Mouse (Mus musculus) MEL (cell line): Measurements from ENCODE around the gene Foxj3.

Experiments used
- CHD2 ChIP-seq: IDR thresholded peaks from 2 replicates; pipeline ENCODE4 v1.6.1; 2011; ENCODE audit warnings: low read length, improper control_type of control experiment
- CTCF ChIP-seq, 3 experiments: IDR thresholded peaks in 2 of 3; conservative IDR thresholded peaks in 1 of 3; 2 replicates each; pipeline ENCODE4 v1.5.1; 2011 to 2012; ENCODE audit warnings: low read length in 3 of 3, low read depth in 2 of 3, mild to moderate bottlenecking in 2 of 3, improper control_type of control experiment in 1 of 3, inconsistent platforms in 1 of 3, mixed read lengths in 1 of 3, moderate library complexity in 1 of 3; ENCODE audit not compliant: control insufficient read depth in 1 of 3, insufficient read depth in 1 of 3, poor library complexity in 1 of 3, severe bottlenecking in 1 of 3
- NRF1 ChIP-seq: IDR thresholded peaks from 2 replicates; pipeline ENCODE4 v1.6.1; 2014; ENCODE audit warnings: low read depth, mild to moderate bottlenecking, inconsistent platforms, low read length, improper control_type of control experiment, moderate library complexity; ENCODE audit not compliant: poor library complexity, insufficient read depth, severe bottlenecking
- POLR2AphosphoS5 ChIP-seq: IDR thresholded peaks from 2 replicates; pipeline ENCODE4 v1.6.1; 2012; ENCODE audit warnings: low read depth, borderline replicate concordance, mild to moderate bottlenecking, inconsistent platforms, low read length, moderate library complexity, mixed read lengths
- RCOR1 ChIP-seq: IDR thresholded peaks from 2 replicates; pipeline ENCODE4 v1.6.1; 2012; ENCODE audit warnings: low read depth, mild to moderate bottlenecking, inconsistent platforms, low read length, improper control_type of control experiment

GRCm38 (mm10) chr4:119658731-119659130, 121.9 kb downstream of the Foxj3 start, which contains the start of gene Guca2b:
- TF ChIP-seq NRF1 = no peak
- TF ChIP-seq CHD2 = no peak
- no peak for TF ChIP-seq CTCF (IDR thresholded peaks at IDR 0.05 in 2 of 3, conservative IDR thresholded peaks at IDR 0.05 in 1 of 3; ENCODE audit: control insufficient read depth in 1 of 3, insufficient read depth in 1 of 3, low read depth in 2 of 3, low read length in 3 of 3, poor library complexity in 1 of 3, severe bottlenecking in 1 of 3)
- TF ChIP-seq RCOR1 = no peak
- no peak for TF ChIP-seq POLR2AphosphoS5
